Mouse (Mus musculus) c-Kit-positive CD71-negative TER-119-negative erythroid progenitor cells, embryonic 14.5 days (primary cell): ENCODE measurements at regions not wholly inside any gene's neighbourhood (a gene's known extent, or its start where the extent isn't known, plus 50 kb on each side); places are given as distances from the start of the nearest gene placed in this dataset.
A peak's percentile ranks its signal among the peaks of the same experiment; 100 is the strongest.

Experiments
- DNase-seq: peaks from one replicate; pipeline ENCODE4 v3.0.0-alpha.2; 2013; ENCODE audit warnings: low read depth

DNA sequence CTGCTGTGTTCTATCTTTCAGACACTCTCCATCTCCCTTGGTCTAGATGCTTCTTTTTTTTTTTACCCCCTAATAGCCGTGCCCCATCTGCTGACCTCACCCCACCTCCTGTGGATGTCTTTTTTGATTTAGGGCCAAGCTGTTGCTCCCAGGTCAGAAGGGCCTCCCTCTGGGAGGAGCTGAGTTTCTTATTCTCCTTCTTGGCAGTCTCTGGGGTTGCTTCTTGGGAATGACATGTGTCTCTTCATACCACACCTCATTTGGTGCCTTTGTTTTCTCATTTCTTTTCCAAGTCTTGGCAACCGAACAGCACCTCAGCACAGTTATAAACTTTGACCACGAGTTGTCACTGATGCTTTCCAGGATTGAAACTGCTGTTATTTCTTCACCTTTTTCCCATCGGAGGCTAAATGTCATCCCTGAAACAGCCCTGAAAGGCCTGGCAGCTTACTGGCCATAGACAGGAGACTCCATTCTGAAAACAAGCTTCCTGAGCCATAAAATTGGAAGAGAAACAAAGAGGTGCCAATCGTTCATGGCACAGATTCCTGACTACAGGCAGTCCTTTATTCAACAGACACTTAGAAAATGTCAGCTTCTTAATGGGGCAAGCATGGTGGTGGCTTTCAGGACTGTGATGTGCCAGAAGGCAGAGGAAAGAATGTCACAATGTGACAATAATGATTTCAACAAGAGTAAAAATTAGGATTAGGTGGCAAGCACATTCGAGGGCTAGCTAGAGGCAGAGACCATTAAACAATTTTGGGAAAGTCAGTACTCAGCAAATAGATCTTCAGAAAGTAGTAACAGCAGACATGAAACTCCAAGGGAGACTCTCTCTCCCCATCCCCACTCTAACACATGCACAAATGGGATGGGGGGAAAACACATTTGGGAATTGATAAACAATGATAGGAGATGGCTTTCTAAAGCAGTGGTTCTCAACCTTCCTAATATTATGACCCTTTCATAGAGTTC, 197.1 kb upstream of the Arrdc4 start:
- no peak for DNase-seq

DNA sequence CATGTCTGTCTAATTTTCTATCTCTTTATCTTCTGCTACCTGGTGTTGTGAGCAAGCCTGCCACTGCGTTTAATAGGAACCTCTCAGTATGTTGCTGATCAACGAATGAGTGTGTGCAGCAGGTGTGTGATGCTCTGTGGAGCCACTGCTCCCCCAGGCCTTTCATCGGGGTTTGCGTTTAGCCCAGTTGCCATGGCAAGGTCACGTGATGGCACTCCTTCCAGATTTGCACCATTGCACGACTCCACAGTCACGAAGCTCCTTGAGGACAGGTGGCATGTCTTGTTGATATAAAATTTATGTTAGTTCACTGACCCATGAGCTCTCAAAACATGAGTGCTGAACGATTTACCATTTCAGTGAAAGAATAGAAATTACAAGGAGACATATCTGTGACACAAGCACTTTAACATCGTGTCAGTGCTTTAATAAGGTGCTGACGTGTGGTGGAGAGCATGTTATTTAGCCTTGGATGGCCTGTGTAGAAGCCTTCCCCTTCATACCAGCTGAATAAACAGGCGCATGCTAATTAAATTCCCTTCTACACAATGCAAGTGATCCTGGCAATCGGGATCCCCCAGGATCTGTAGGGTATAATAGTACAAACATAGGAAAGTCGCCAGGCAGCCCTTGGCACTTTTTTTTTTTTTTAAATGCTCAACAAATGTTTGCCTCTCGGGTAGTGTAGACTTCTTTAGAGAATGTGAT, 181.7 kb upstream of the Arrdc4 start:
- DNase-seq, result no peak

GRCm38 (mm10) chr7:68929669-68930068, 180.6 kb upstream of the Arrdc4 start:
- no peak for DNase-seq

DNA sequence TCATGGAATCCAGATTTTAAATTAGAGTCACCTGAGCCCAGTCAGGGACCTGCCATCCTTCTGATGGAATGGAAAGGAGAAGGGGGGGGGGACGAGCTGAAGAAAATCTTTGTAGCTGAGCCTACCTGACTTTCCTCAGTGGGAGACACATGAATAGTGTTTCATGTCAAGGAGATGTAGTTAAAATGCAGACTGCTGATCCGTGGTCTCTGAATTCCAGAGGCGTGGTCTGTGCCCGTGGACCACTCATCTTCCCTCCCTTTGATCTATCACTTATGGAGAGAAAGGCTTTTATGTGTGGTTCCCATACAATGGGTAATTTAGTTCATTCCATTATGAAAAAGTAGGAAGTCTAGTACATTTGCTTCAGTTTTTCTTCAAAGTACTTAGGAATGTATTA, 176.6 kb upstream of the Arrdc4 start:
- no peak for DNase-seq

GRCm38 (mm10) chr7:68918632-68919435, 169.8 kb upstream of the Arrdc4 start:
- no peak for DNase-seq

GRCm38 (mm10) chr7:68917876-68918200, 168.8 kb upstream of the Arrdc4 start:
- no peak for DNase-seq

- DNase-seq, result peak; percentile 13
These were observed 168.3 kb upstream of the Arrdc4 start for GRCm38 (mm10) chr7:68917137-68917875.

- no peak for DNase-seq
These were observed 166.9 kb upstream of the Arrdc4 start for GRCm38 (mm10) chr7:68915976-68916375.

DNA sequence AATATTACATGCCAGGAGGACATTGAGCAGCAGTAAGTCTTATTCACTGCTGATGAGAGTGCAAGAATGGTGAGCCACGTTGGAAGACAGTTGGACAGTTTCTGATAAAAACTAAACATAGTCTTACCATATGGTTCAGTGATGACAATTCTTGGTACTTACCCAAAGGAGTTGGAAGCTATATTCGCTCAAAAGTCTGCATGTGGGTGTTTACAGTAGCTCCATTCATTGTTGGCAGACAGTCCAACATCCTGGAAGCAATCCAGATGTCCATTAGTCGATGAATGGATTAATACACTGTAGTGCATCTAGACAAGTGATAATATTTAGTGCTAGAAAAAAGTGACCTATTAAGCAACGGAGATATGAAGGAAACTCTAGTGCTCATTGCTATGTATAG, 165.3 kb upstream of the Arrdc4 start:
- DNase-seq, result no peak

DNA sequence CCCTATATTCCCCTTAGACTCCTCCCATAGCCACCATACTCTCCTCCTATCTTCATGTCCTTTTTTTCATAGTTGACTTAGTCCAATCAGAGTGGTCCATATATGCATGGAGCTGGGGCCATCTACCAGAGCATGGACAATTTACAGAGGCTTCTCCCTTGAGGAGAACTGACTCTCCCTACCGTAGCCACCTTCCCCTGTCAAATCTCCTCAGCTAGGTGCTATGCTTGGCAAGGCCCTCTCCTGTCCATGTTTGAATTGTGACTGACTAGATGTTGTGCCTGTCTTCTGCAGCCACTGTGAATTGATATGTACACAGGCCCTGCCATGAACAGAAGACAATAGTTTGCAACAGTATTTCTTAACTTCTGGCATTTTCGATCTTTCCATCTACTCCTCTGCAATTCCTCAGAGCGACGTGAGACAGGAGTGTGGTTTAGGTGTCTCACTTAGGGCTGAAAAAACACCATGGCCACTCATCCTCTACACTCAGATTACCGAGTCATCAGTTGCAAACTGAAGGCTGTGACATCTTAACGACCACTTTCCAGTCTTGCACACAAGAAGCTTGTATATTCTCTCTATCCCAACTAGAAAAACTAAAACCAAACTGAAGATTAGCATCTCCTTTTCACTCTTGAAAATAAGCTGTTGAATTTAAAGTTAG, 163.1 kb upstream of the Arrdc4 start:
- DNase-seq, result no peak

- no peak for DNase-seq
These were observed 162.5 kb upstream of the Arrdc4 start for GRCm38 (mm10) chr7:68911562-68911961.

DNA sequence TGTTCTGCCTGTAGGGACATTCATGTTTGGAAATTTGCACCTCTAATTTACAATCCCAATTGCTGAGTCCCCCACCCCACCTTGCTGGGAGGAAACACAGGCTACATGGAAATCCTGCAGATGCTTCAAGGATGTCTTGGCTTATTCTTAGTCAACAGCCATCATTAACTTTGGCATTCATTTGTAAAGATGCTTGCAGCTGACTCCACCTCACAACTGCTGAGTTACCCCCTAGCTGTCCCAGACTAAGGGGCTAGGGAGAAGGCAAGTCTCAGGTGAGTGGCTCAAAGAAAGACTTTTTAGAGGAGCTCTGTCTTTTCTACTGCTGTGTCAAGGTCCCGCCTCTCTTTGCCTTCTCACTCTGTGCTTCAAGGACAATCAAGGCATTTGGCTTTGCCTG, 160.7 kb upstream of the Arrdc4 start:
- DNase-seq, result no peak

GRCm38 (mm10) chr7:68908401-68908834, 159.4 kb upstream of the Arrdc4 start:
- DNase-seq, result no peak

GRCm38 (mm10) chr7:68907867-68908266, 158.8 kb upstream of the Arrdc4 start:
- DNase-seq, result no peak

GRCm38 (mm10) chr7:68906771-68907395, 157.8 kb upstream of the Arrdc4 start:
- no peak for DNase-seq

DNA sequence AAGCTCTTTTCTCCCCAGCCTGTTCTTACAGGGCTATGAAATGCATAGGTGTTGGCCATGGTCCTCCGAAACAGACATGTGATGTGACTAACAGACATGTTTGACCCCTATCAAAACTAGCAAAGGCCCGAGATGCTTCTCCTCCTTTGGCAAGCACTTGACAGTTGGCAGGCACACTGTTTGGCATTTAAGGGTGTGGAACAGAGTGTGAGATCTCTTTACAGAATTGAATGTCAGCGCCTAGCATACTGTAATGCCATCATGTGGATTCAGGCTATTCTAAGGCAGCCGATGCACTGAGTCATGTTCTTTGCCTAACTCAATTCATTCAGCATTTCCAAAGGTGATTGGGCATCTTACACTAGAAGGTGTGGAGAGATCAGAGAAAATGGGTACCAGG, 156.8 kb upstream of the Arrdc4 start:
- no peak for DNase-seq

DNA sequence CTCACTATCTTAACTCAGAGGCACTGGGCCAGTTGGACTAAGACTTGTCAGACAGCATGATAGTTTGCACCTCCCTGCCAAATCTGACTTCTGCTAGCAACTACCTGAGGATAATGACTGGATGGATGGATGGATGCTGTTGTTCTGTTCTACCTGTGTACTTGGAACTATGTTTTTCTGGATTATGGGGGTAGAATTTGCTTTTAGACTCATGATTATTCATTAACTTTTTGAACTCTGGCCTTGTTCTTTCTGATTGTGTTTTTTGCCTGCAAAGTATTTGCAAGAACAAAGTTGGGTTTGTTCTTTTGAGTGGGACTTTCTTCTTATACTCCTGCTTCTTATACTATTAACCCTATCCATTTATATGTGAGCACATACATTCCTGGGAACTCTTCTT, 137.1 kb upstream of the Arrdc4 start:
- DNase-seq, result no peak

DNA sequence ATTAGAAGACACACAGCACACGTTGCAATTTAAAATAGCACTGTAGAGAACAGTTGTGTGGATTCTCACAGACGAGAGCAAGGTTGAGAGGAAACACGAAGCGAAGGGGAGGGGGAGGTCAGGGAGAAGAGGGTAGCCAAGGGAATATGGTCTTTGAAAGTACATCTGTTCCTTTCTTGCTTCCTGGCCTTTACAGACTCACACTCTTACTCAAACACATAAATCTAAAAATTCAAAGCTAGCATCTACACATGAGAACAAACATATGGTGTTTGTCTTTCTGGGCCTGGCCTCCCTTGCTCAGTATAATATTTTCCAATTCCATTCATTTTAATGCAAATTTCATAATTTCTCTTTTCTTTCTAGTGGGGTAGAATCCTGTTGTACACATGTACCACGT, 124.0 kb upstream of the Arrdc4 start:
- DNase-seq, result no peak

DNA sequence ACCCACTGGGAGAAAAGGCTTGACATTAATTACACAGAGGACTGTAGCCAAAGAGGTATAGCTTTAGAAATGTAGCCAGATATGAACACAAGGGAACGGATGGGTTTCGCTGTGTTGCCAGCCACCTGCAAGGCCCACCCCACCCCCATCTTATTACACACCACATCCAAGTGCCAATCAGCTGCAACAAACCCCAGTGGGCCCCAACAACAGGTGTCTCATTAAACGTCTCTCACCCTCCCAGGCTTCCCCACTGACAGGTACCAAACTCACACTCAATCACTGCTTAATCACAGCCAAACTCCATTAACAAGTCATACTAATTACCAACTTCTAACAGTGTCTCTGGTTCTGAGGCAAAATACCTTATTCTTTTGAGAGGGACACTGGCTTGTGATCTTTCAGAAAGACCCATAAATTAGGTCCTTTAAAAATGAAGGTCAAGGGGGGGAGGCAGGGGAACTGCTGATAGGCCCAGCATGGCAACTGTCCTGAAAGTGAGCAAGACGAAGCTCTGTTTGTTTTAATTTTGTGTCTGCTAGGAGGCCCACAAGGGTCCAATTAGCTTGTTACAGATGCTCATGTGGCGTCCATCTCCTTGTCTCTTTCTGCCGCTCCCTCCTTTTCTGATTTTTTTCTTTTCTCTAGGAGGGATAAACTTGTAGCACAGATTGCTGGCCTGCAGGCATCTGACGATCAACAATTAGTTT, 115.4 kb upstream of the Arrdc4 start:
- no peak for DNase-seq
